Mouse (Mus musculus) myocyte (in vitro differentiated cells): ENCODE data around the gene Rab11a.

ENCODE experiments used
- E2F4 ChIP-seq: IDR thresholded peaks from one replicate; pipeline ENCODE4 v1.6.1; 2011; ENCODE audit warnings: mild to moderate bottlenecking, control low read depth, moderate library complexity; ENCODE audit not compliant: insufficient read depth
- MAX ChIP-seq: IDR thresholded peaks from one replicate; pipeline ENCODE4 v1.6.1; 2011; ENCODE audit warnings: low read depth, mild to moderate bottlenecking, control low read depth
- MYOD1 ChIP-seq, 3 experiments: IDR thresholded peaks; one replicate each; pipeline ENCODE4 v1.6.1; 2011; ENCODE audit warnings: control low read depth in 2 of 3, low read depth in 2 of 3, mild to moderate bottlenecking in 2 of 3, moderate library complexity in 1 of 3; ENCODE audit not compliant: insufficient read length in 2 of 3, control insufficient read depth in 1 of 3
- MYOG ChIP-seq, 3 experiments: IDR thresholded peaks; one replicate each; pipeline ENCODE4 v1.6.1; 2011; ENCODE audit warnings: control low read depth in 2 of 3, low read depth in 2 of 3, mild to moderate bottlenecking in 2 of 3; ENCODE audit not compliant: insufficient read length in 2 of 3, control insufficient read depth in 1 of 3, insufficient read depth in 1 of 3
- POLR2A ChIP-seq: IDR thresholded peaks from one replicate; pipeline ENCODE4 v1.6.1; 2011; ENCODE audit warnings: low read depth, mild to moderate bottlenecking, control low read depth, moderate library complexity; ENCODE audit not compliant: insufficient read length
- POLR2AphosphoS2 ChIP-seq: IDR thresholded peaks from one replicate; pipeline ENCODE4 v1.6.1; 2011; ENCODE audit warnings: low read depth, control low read depth; ENCODE audit not compliant: insufficient read length
- TCF12 ChIP-seq: IDR thresholded peaks from one replicate; pipeline ENCODE4 v1.6.1; 2011; ENCODE audit warnings: mild to moderate bottlenecking, control low read depth; ENCODE audit not compliant: poor library complexity, insufficient read depth, severe bottlenecking
- TCF3 ChIP-seq: IDR thresholded peaks from one replicate; pipeline ENCODE4 v1.6.1; 2011; ENCODE audit warnings: low read depth, control low read depth; ENCODE audit not compliant: insufficient read length
- USF1 ChIP-seq: IDR thresholded peaks from one replicate; pipeline ENCODE4 v1.6.1; 2011; ENCODE audit warnings: low read depth, mild to moderate bottlenecking, control low read depth, moderate library complexity

DNA sequence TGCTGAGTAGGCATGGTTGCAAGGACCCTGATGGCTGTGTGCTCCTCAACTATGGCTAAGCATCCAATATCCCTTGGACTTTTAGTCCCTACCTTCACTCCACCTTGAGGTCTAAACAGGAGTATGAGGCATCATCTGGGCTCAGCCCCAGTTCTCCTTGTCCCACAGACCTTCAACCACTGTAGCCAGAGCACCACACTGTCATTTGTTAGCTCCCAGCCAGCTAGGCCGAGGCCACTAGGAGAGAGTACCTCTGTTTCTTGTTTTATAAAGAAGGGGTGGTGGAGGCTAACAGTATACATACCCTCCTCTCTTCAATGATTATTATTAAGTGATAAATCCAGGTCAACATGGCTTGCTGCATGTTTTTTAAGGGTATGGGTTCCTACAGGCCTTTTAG, 39.0 kb downstream of the Rab11a start:
- TF ChIP-seq MYOD1 (IDR thresholded peaks at IDR 0.05; ENCODE audit: control insufficient read depth in 1 of 3, insufficient read length in 2 of 3, low read depth in 2 of 3) = no peak
- TF ChIP-seq POLR2A = no peak
- no peak for TF ChIP-seq TCF12
- no peak for TF ChIP-seq MAX
- TF ChIP-seq E2F4 = no peak
- TF ChIP-seq POLR2AphosphoS2 = no peak
- TF ChIP-seq MYOG (IDR thresholded peaks at IDR 0.05; ENCODE audit: control insufficient read depth in 1 of 3, insufficient read depth in 1 of 3, insufficient read length in 2 of 3, low read depth in 2 of 3) = no peak
- no peak for TF ChIP-seq USF1
- no peak for TF ChIP-seq TCF3
